Mouse (Mus musculus) T-helper 17 cell (primary cell): ENCODE measurements around the gene Ap3d1.

Source experiments
- in situ Hi-C, 2 experiments: fragments of 300-600 bp; cut with MboI, MseI; formaldehyde crosslinking; loops; 1 replicate in 1 of 2; 2 replicates in 1 of 2; pipeline ENCODE4 v1.15.1; 2025; ENCODE audit warnings: high pct_unique_total_duplicates in 2 of 2

Ap3d1 gene

DNA sequence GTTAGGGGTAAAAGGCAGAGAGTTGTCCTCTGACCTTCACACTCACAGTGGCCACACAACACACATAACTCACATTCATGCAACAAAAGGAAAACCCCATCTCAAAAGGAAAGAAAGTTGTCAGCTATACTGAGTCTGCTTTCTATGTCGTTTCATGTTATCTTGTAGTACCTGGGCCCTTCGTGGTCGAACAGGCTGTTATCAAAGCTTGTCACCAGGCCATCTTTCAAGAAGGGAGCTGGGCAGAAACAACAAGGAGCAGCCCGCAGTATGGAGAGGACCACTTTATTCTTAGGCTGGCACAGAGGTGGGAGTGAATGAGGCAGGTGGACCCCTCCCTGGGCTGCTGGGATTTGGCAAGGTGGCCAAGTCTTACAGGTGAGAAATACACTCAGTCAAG is 57.1 kb downstream of the Ap3d1 start:
- in situ Hi-C loops = loop anchor here (5.0 to 10.0 kb wide), 4 partner anchors 78 to 663 kb away; partner anchors contain the start of genes Klf16 (in 2 of the 2) and Gm49322 (in 1 of the 2)

DNA sequence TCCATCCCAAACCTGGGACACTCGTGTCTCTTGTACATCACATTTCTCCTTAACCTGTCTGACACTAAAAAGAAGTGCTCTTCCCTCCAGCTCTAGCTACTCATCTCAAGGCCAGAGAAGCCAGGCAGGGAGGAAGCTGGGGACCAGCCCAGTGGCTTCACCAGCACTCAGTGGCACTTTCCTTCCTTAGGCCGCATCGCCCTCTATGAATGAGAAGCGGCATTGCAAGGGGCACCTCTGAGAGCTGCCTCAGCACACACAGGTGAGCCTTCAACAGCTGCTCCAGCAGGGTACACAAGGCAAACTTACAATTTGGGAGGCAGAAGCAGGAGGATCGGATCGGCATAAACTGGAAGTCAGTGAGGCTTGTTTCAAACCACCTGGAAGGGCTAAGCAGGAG is 57.9 kb downstream of the Ap3d1 start:
- in situ Hi-C loops = loop anchor here (5.0 to 10.0 kb wide), 2 partner anchors 109 to 662 kb away; partner anchors contain the start of gene Klf16 (in 1 of the 2)

DNA sequence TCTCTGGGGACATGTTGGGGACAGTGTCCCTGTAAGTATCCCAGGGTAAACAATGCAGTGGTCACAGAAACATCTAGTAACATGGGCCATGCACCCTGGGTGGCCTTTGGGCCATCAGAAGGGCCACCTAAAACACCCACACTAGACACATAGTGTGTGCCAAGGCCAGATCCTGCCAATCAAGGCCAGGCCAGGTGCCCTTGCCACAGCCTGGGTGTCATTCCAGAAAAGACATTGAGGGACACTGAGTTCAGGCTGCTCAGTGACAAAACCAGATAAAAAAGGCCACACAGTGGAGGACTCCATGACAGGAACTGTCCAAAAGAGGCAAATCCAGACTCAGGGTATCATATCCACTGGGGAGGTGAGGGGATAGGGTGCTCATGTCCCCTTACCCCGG is 58.4 kb downstream of the Ap3d1 start:
- in situ Hi-C loops = loop anchor here (5.0 to 10.0 kb wide), 2 partner anchors 109 to 661 kb away; partner anchors contain the start of gene Klf16 (in 1 of the 2)

DNA sequence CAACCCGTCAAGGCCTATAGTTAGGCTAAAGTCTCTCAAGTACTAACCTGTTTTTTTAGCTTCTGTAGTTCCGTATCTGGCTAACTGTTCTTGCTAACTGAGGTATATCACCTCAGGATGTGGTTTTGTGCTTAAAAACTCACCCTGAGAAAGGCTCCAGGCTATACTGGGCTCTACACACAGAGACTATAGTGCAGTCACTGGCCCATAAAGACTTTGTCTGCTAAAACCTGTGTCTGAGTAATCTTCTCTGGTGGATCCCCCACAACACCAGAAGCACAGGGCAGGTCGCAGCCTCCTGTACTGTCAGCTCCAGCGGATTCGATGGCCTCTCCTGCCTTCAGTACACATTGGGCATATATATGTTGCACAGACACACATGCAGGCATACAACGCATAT is 60.1 kb downstream of the Ap3d1 start:
- in situ Hi-C loops = loop anchor here (5.0 to 10.0 kb wide), 2 partner anchors 107 to 660 kb away; partner anchors contain the start of gene Klf16 (in 1 of the 2)

DNA sequence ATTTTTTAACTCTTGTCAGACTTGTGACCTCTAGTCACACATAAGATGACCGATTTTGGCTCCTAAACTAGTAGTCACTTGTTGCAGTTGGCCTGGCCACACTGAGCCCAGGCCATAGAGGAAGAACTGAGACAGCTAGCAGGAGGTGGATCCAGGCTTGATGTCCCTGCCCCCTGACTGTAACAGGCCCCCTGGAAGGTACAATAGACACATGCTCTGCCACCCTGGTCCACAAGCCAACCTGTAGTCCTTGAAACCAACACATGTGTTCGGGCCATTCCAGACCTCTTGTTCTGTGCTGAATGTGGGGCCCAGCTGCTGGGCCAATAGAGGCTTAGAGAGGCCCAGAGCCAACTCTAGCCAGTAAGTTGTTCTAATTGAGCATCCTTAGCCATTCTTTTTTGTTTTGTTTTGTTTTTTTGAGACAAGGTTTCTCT is 61.8 kb downstream of the Ap3d1 start:
- in situ Hi-C loops = loop anchor here (5.0 to 10.0 kb wide), 2 partner anchors 105 to 658 kb away; partner anchors contain the start of gene Klf16 (in 1 of the 2)

DNA sequence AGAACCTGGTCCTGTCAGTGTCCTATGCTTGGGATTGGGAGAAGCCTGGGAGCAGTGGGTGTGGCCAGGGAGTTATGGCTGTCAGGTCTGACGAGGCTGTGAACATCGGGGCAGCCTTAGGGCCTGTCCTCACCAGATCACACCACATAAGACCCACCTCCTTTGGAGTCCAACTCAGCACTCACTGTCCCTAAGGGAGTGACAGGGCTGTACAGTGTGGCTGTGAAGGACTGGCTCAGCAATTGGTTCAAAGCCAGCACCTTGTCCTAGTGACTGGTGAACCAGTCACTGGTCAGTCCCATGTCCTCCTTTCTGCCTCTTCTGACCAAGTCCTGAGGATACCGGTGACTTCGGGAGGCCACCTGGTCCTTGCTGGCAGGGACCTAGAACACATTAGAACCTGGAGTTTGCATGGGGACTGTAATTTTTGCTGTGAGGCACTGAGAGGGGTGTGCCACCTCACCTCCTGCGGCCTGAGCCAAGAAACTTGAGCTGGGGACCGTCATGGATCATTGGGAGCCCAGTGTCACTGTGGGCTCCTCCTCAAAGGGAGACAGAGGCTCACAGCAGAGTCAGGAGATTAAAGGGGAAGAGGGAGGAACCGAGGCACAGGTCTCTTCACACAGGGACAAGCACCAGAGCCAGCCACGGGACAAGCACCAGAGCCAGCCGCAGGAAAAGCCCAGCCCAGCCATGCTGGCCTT is 62.4 kb downstream of the Ap3d1 start:
- in situ Hi-C loops = loop anchor here (5.0 to 10.0 kb wide), 2 partner anchors 105 to 657 kb away; partner anchors contain the start of gene Klf16 (in 1 of the 2)

DNA sequence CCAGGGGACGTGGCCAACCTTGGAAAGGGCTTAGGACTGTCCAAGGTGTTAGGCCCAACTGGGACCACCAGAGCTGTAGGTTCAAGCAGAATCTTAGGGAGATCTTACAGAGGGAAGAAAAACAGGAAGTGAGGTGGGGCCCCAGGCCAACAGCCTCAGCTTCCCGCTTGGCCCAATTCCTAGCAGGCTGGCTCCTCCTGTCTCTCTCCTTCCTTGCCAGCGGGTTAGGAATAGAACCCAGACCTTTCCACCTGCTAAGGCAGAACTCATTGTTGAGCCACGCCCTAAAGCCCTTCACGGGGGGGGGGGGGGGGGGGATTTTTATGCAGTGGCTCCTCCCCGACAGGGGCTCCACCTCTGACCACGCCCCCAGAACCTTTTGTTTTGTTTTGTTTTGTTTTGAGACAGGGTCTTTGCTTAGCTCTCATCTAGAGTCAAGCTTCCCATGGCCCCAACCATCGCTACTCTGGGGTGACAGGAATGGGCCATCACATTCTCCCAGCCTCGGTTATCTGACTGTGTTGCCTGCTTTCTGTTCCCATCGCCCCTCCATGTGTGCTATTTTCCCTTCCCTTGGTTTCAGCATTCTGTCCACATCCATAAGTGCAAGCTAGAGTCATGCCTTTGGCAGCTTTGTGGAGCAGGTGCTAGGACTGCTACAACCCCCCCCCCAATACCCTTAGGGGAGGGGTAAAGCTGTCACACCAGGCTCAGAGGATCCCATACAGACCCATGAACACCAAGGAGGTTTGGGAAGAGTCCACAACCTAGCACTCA is 63.3 kb downstream of the Ap3d1 start:
- in situ Hi-C loops = no loop called here

DNA sequence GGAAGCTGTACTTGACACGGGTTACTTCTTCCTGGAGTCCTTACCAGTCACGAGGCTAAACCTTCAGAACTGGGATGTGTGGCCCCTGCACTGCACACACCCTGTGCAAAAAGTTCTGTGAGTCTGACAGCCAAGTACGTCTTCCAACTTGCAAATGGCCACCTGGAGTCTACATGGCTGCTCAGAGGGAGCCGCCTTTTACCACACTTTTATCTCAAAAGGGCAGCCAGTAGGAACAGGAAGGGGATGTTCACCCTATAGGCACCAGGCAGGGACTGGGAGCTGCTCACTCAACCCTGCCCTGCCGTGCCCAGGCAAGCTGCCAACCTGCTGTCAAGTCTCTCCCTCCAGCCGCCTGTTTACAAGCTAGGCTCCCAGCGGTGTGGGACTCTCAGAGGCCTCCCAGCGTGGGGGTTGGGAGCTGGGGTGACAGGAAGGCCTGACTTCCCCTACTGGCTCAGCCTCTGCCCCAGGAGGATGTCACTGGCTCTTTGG is 64.1 kb downstream of the Ap3d1 start, which contains the start of gene Mknk2:
Gene Mknk2 (minus strand): TSS at position 171 of the 495 bp plus-strand sequence.
- in situ Hi-C loops = no loop called here

DNA sequence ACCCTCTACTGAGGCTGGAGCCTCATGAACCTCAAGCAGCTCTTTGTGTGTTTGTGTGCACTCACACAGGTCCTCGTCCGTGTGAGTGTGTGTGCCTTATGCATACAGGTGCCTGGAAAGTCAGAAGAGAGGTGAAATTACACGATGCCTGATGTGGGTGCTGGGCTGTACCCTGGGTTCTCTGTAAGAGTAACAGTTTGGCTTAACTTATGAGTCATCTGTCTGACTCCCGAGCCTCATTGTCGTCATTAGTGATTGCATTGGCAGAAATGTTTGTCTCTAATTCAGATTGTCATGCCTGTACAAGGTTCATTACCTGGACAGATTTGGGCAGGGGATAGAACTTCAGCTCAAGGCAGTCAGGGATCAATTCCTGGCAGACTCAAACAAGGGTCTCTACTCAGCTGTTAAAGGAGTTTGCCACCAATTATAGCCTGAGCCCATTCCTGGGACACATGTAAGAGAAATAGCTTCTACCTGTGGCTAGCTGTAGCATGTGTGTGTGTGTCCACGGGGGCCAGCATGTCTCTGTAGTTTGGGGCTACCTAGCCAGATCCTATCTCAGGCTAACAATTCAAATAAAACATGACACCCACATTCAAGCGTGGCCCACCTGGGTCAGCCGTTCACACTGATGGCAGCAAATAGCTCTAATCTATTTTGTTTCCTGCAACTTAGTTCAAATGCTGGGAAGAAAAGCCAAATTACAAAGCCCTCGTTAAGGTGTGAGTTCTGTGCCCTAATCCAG is 64.8 kb downstream of the Ap3d1 start:
- in situ Hi-C loops = no loop called here

DNA sequence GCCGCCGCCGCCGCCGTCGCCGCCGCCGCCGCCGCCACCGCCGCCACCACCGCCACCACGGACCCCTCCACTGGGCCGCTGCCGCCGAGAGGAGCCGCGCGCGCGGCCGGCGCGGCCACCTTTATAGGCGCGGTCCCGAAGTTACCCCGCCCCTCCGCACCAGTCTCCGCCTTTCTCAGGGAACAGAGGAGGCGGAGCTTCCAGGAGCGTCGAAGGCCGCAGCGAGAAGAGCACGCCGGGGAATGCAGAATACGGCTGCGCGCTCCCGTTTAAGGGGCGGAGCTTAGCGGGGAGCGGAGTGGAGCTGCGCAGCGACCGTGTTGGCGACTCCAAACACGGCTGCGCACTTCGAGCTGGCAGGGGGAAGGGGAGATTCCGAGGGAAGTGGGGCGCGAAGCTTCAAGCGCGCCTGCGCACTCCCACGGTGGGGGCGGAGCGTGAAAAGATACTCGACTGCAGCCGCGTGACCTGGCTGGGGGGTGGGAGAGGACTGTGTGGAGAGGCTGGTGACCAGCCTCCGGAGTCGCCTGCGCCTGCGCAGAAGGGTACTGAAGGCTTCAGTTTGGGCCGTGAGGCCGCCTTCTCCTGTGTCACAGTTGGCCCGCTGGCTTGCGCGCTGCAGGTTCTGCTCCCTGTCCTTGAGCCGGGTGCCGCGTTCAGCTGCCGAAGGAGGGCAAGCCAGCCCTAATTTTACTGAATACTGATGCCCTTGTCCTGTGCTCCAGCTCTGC is 65.7 kb downstream of the Ap3d1 start:
- in situ Hi-C loops = no loop called here

DNA sequence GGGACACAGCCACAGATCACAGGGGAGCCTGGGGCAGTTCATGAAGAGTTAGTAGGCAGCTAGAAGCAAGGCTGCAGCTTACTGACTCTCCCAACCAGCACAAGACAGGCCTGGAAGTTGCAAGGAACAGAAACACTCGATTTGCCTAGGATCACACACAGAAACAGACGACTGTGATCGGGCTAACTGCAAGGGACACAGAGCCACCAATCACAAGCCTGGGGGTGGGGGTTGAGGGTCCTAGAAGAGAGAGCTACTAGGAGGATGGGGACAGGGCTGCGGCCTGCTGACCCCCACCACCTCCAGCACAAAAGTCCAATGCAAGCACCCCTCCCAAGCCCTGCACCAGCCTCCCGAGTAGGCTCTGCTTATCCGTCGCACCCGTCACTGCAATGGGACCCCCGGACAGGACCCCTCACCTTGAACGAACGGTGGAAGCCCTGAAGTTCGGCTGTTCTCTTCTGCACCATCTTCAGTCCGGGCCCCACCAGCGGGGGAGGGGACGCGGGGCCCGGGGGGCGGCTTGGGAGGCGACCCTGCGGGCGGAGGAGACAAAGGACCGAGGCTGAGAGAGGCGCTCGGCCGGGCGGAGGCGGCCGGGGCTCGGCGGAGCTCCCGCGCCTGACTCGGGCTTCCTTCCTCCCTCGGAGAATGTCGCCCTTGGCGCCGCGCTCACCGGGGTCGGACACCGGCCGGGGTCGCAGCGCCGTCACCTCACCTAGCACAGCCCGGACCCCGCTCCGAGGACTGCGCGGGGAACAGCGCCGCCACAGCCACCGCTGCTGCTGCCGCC is 66.5 kb downstream of the Ap3d1 start:
- in situ Hi-C loops = no loop called here

DNA sequence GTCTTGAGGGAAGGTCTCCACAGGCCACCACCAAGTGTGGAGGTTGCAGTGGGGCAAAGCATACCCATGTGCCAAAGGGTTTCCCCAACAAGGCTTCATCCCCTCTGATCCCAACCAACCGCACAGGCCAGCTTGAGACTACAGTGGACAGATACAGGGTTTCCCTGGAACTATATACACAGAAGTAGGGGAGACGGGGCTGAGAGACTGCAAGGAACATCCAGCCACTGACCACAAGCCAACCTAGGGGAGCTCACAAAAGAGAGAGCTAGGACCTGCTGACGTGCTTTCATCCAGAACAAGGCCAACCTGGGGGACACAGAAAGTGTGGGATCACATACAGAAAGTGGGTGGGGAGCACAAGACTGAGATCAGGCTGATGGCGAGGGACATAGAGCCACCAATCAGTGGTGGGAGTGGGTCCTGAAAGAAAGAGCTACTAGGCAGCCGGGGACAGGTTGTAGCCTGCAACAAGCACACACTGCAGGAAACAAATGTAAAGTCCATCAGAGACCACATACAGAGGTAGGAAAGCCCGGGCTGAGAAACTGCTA is 67.1 kb downstream of the Ap3d1 start:
- in situ Hi-C loops = no loop called here

DNA sequence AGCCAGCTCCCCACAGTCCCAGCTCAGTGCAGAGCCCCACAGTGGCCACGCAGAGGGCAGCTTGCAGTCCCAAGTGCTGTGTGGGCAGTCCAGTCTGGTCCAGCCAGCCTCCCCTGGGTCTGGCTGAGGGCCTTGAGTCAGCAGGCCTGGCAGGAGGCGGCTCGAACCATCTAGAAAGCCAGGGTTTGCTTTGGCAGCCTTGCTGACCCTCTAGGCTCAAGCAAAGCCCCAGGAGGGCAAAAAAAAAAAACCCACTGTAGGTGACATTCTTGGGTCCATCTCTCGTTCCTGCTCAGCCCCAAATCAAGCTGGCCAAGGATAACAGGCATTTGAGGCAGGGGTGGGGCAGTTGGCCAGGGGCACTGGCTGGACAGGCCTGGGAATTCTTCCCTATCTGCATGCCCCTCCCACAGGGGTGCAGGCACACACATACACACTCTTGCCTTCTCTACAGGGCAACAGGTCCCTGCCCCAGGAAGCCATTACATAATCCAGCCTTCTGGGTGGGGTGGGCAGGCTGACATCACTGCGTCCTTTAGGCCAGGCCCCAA is 67.8 kb downstream of the Ap3d1 start:
- in situ Hi-C loops = no loop called here

DNA sequence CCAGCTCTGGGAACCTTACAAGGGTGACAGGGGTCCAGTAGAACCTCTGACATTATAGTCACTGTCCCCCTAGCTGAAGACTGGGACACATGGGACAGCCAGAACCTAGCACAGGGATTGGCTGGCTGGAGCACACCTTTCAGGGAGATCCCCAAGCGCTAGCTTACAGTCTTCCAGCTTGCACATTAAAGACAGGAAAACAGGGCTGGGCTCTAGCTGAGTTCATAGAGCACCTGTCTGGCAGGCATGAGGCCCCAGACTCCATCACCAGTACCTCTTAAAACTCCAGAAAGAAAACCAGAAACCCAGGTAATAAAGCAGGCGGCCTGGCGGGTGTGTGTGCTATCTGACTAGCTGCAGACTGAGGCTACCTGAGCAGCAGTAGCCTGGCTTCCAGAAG is 68.4 kb downstream of the Ap3d1 start:
- in situ Hi-C loops = no loop called here

DNA sequence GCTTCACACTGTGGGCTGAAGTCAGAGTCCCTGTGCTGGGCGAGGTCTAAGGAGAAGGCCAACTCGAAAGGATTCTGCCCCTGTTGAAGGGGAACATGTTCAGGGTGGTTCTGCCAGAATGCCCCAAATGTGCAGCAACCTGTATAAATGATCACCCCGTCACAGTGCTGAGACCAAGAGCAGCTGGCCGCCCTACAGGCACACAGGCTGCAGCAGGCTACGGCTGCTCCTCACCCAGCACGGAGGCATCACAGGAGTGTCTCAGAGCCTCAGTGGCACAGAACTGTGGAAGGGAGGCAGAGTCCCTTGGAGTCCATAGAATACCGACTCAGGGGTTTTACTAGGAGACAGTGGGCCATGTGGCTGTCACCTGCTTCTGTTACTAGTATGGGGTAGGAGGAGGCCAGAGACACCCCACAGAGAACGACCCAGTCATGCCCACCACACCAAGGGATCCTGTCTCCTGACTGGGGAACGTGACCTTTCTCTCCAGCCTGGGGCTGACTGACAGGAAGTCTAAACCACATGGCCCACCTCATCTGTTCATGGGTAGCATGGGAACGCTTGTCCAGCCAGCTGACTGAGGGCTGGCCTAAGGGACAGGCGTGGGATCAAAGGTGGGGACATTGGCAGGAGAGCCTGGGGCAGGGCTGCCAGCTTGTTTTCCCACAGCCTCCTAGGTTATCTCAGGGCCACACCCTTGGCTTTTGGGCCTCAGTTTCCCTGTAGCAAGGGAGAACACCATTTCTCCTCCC is 70.0 kb downstream of the Ap3d1 start:
- in situ Hi-C loops = no loop called here

DNA sequence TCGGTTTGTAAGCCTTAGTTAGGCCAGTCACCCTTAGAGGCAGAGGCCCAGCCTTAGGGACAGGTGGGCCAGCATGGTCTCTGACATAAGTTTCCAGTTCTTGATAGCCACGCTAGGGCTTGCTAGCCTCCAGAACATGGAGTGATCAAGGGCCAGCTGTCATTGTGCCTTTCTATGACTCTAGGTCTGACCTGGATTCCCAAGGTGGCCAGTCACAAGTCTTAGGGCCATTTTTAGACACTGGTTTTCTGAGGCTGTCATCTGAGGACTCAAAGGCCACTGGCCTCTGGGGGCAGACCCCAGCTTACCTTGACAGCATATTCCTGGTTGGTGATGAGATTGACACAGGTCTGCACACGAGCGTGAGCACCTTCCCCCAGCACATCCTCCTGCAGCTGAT is 70.8 kb downstream of the Ap3d1 start:
- in situ Hi-C loops = no loop called here

DNA sequence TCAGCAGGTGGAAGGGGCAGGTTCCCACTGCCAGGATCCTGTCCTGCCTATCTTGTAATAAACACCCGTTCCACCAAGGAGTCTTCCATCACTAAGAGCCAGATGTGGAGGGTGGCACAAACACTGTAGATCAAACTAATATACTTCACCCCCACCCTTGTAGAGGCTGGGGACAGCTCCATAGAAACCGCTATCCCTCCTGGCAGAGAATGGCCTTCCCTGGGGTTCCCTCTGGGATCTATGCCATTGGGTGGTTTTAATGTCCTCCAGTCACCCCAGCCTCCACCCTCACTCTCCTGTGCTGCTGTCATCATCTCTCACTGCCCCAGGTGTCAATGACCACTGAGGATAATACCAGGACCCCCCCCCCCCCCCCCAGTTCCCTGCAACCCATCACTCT is 71.5 kb downstream of the Ap3d1 start:
- in situ Hi-C loops = no loop called here

DNA sequence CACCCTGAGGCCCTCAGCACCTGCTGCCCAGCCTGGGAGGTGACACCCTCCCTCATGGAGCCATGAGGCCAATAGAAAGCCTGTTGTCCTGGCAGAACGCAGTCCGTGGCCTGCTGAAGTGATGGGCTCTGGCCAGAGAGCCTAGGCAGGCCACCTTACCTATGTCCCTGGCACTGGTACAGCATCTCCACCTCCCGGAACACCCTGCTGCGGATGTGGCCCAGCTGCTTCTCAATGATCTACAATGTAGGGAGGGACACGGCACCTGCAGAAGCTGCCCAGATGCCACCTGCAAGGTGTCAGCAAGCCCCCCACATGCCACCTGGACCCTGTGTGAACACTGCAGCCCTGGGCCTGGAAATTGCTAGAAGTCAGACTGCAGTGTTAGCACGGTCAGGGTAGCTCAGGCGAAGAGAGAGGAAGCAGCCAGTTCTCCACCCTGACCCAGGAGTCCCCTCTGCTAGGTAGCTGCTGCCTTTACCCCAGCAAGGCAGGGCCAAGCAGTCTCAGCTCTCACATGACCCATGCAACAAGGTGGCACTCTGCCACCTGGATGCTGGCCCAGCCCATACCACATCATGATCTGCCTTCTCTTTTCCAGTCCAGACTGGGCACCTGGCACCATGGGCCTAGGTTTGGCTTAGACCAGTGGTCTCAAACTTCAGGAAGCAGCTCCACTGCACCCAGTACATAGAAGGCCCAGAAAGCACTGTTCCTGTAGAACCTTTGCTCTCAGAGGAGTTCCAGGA is 72.2 kb downstream of the Ap3d1 start:
- in situ Hi-C loops = no loop called here
